Mouse (Mus musculus) gastrocnemius, adult 2 months (tissue): ENCODE data around the gene Khdrbs1. TPM values are rescaled to one million over a fixed set of nuclear protein-coding genes. Genes with fewer than 3 reads are reported as not detected.

Experiments
- DNase-seq: peaks from one replicate; pipeline ENCODE4 v3.0.0; 2022
- H3K27ac ChIP-seq: fragments of 200-600 bp; 2 replicates; pipeline ENCODE4 v1.8.1; 2022; ENCODE audit warnings: mild to moderate bottlenecking
- H3K4me3 ChIP-seq: fragments of 200-600 bp; 2 replicates; pipeline ENCODE4 v1.8.1; 2022; ENCODE audit warnings: mild to moderate bottlenecking, moderate library complexity
- CTCF ChIP-seq: fragments of 200-600 bp; IDR thresholded peaks from 2 replicates; pipeline ENCODE4 v1.8.1; 2022; ENCODE audit warnings: antibody characterized with exemption, mild to moderate bottlenecking, moderate library complexity
- intact Hi-C: fragments of 180-260 bp; cut with DNase I; formaldehyde crosslinking; loops from one replicate; pipeline ENCODE4 v1.15.1; 2025
- microRNA-seq: library from miRNA; unstranded; fragments of <30 nt; microRNA quantifications from one replicate; pipeline ENCODE4 v1.2.0, GENCODE M21; 2021
- total RNA-seq, 2 experiments: library from RNA; stranded (reverse); gene quantifications; 2 replicates each; pipeline ENCODE4 v1.2.3; 2021

Gene Khdrbs1
- total RNA-seq, 2 experiments from 2014 or later, result 24.3 to 27.0 TPM

GRCm38 (mm10) chr4:129654770-129655169 lies 87.3 kb downstream of the Khdrbs1 start:
- no peak for DNase-seq
- no peak for TF ChIP-seq CTCF
- intact Hi-C loops, result no loop called here
- Histone ChIP-seq H3K4me3 (no peak overlapping the region), H3K27ac (no peak overlapping the region)

Small RNA genes lying within 50 kb of the gene (microRNA-seq; reads per million reads assigned to microRNA genes)
- gene Gm28017, result not detected
- not detected for gene Mir7016

Other genes starting within 250 kb of the Khdrbs1 start
- 1 to 10 TPM in 1 of 2 experiments, under 1 TPM in 1; 0.69 to 1.1 TPM for gene Marcksl1, start 228.7 kb downstream of the Khdrbs1 start, total RNA-seq
- gene Hdac1, start 199.6 kb downstream of the Khdrbs1 start, total RNA-seq, result 10 to 100 TPM in 1 of 2 experiments, 1 to 10 TPM in 1; 9.1 to 10.6 TPM
- gene Lck, start 168.7 kb downstream of the Khdrbs1 start, total RNA-seq, result not detected
- gene Fam167b, start 163.8 kb downstream of the Khdrbs1 start, total RNA-seq, result not detected
- 100 to 1,000 TPM; 134 to 137 TPM for gene Eif3i, start 141.7 kb downstream of the Khdrbs1 start, total RNA-seq
- 10 to 100 TPM; 29.8 to 31.9 TPM for gene Tmem234, start 141.6 kb downstream of the Khdrbs1 start, total RNA-seq
- gene Dcdc2b, start 128.0 kb downstream of the Khdrbs1 start, total RNA-seq, result 1 to 10 TPM in 1 of 2 experiments, under 1 TPM in 1; 0.77 to 3.1 TPM
- gene Iqcc, start 123.2 kb downstream of the Khdrbs1 start, total RNA-seq, result 10 to 100 TPM in 1 of 2 experiments, 1 to 10 TPM in 1; 9.0 to 10.8 TPM
- 10 to 100 TPM; 31.1 to 38.4 TPM for gene Ccdc28b, start 118.4 kb downstream of the Khdrbs1 start, total RNA-seq
- 10 to 100 TPM; 19.7 to 21.1 TPM for gene Txlna, start 101.2 kb downstream of the Khdrbs1 start, total RNA-seq
- 10 to 100 TPM; 80.9 to 85.9 TPM for gene Kpna6, start 69.5 kb downstream of the Khdrbs1 start, total RNA-seq
- gene Tmem39b, start 45.5 kb downstream of the Khdrbs1 start, total RNA-seq, result 1 to 10 TPM; 3.1 to 4.4 TPM
- gene Ptp4a2, start 68.9 kb upstream of the Khdrbs1 start, total RNA-seq, result 100 to 1,000 TPM; 569 to 658 TPM
- not detected for gene Spocd1, start 186.9 kb upstream of the Khdrbs1 start, total RNA-seq
- gene Adgrb2, start 242.6 kb upstream of the Khdrbs1 start, total RNA-seq, result under 1 TPM; 0.48 to 0.59 TPM